8 mouse cellular contexts compared by ENCODE assay signal in the genomic region with DNA sequence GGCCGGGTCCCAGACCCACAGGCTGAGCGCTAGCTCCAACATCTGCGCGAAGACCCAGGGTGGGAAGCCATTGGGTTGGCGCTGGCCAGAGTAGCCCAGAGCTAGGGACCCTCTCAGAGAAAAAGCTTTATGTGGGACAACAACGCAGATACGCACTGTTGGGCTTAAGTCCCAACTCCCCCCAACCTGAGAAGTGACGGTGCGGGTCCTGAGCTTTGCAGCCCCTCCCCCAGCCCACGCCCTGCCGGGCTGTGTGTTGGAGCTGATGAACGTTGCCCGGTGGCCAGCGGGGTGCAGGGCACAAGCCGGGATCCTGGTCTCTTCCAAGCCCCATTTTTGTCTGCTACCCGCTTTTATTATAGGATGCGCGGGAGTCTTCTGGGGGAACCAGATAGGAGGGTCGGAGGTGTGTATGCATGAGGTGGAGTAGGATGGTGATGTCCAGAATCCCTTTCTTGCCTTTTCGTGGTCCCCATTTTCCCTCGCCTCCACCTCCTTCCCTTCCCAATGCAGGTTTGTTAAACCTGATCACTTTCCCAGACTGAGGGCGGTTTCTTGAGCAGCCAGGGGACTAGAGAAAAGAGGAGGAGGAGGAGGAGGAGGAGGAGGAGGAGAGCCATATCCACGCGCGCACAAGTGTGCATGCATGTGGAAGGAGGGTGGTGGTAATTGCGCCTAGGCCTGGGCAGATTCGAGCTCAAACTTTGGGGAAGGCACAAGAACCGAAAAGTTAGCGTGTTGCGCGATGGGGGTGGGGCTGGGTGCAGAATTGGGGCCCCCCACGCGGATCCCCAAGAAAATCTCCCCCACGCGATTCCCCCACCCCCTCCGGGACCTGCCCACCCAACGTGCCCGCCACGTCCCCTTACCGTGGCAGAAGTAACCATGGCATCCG. TPM values are rescaled to one million over a fixed set of nuclear protein-coding genes. Genes with fewer than 3 reads are reported as not detected.
DNase-seq lines count a peak whose midpoint lies in the region; ATAC-seq and TF ChIP-seq lines count a peak whose summit lies in the region.

No protein-coding gene starts in this region.

- ATAC-seq in hindbrain, embryonic 14.5 days (ENCODE audit: low FRiP score): peak; percentile 45; the same call in 1 of the 2 replicates
- ATAC-seq in midbrain, embryonic 11.5 days (ENCODE audit: low FRiP score): peak; percentile 14; the same call in 1 of the 2 replicates

- H3K27me3 ChIP-seq in kidney, adult 2 months (replicated peaks; ENCODE audit: control insufficient read depth, insufficient read depth, low read length): no peaks in the 10 kb centered on the region
- peaks cover 73% of the 10 kb centered on the region for H3K27me3 ChIP-seq in hindbrain, embryonic 14.5 days (ENCODE audit: control insufficient read depth, insufficient read depth, low read length)
- H3K27me3 ChIP-seq in midbrain, embryonic 11.5 days (ENCODE audit: control insufficient read depth, insufficient read depth, low read length): peaks cover 51% of the 10 kb centered on the region

- WGBS in kidney, adult 2 months: 3% methylated on average over 41 of the region's 41 CpGs
- WGBS in hindbrain, embryonic 14.5 days: under 1% methylated on average over 40 of the region's 41 CpGs
- WGBS in midbrain, embryonic 11.5 days: under 1% methylated on average over 41 of the region's 41 CpGs

- H3K4me2 ChIP-seq in hindbrain, embryonic 14.5 days (replicated peaks): peak overlapping the region; percentile 68
- H3K4me2 ChIP-seq in midbrain, embryonic 11.5 days: peak overlapping the region; percentile 74

- no peak for TF ChIP-seq CTCF in kidney, adult 2 months (conservative IDR thresholded peaks at IDR 0.05; ENCODE audit: insufficient read depth, insufficient read length, low read depth, low read length)

- peak overlapping the region; percentile 59 for H3K4me3 ChIP-seq in kidney, adult 2 months (ENCODE audit: insufficient read depth, low read depth, low read length)
- peak overlapping the region; percentile 33 for H3K4me3 ChIP-seq in hindbrain, embryonic 14.5 days (replicated peaks; ENCODE audit: low read length)
- H3K4me3 ChIP-seq in midbrain, embryonic 11.5 days (ENCODE audit: low read depth, low read length): peak overlapping the region; percentile 41

- H3K9me3 ChIP-seq in hindbrain, embryonic 14.5 days (ENCODE audit: control insufficient read depth, low read length): no peaks in the 10 kb centered on the region
- H3K9me3 ChIP-seq in midbrain, embryonic 11.5 days (ENCODE audit: control insufficient read depth, low read length): no peaks in the 10 kb centered on the region

- H3K27ac ChIP-seq in kidney, adult 2 months (ENCODE audit: insufficient read depth, low read depth, low read length): peak overlapping the region; percentile 57
- no peak overlapping the region for H3K27ac ChIP-seq in hindbrain, embryonic 14.5 days
- no peak overlapping the region for H3K27ac ChIP-seq in midbrain, embryonic 11.5 days (ENCODE audit: low read depth, low read length)

- DNase-seq in kidney, adult 2 months: no peak
- no peak for DNase-seq in kidney, adult 8-10 months
- DNase-seq in embryo, embryonic 9.5 days (ENCODE audit: extremely low spot score): peak; percentile 46
- no peak for DNase-seq in hindbrain, embryonic 14.5 days (ENCODE audit: low spot score)
- peak; percentile 96 for DNase-seq in midbrain, embryonic 11.5 days (ENCODE audit: low spot score, missing footprints)
- DNase-seq in urinary bladder, postnatal 36 days (ENCODE audit: low spot score in 2 of 2): no peak
- no peak for DNase-seq in frontal cortex, postnatal 14 days (ENCODE audit: low spot score in 2 of 2)
- no peak for DNase-seq in layer of hippocampus, adult 8-10 months (ENCODE audit: low spot score in 2 of 2)

- H3K9ac ChIP-seq in hindbrain, embryonic 14.5 days: 0 out of 2 replicates have a peak overlapping the region, but pooled peaks have one; percentile 13
- peak overlapping the region; percentile 44 for H3K9ac ChIP-seq in midbrain, embryonic 11.5 days (ENCODE audit: low read length)

- H3K36me3 ChIP-seq in kidney, adult 2 months (ENCODE audit: control insufficient read depth, insufficient read depth, low read length): no peaks in the 10 kb centered on the region
- H3K36me3 ChIP-seq in hindbrain, embryonic 14.5 days (replicated peaks; ENCODE audit: control insufficient read depth, insufficient read depth): no peaks in the 10 kb centered on the region
- H3K36me3 ChIP-seq in midbrain, embryonic 11.5 days (ENCODE audit: control insufficient read depth, insufficient read depth, low read length): no peaks in the 10 kb centered on the region

- peaks cover 5% of the 10 kb centered on the region; the same call in 1 of the 2 replicates for H3K4me1 ChIP-seq in kidney, adult 2 months (ENCODE audit: control insufficient read depth, insufficient read depth, low read length)
- peaks cover 43% of the 10 kb centered on the region for H3K4me1 ChIP-seq in hindbrain, embryonic 14.5 days (replicated peaks; ENCODE audit: control insufficient read depth, insufficient read depth, low read length)
- peaks cover 28% of the 10 kb centered on the region for H3K4me1 ChIP-seq in midbrain, embryonic 11.5 days (ENCODE audit: control insufficient read depth, insufficient read depth, low read length)

- no peak for TF ChIP-seq POLR2A in kidney, adult 2 months (IDR thresholded peaks at IDR 0.05; ENCODE audit: low read depth, low read length)

RNA-seq across cellular contexts. Expression of a gene that starts 2.6 kb away (rescaled TPM):
- 3.4 and 4.1 TPM in 2 replicates for polyA plus RNA-seq in kidney, adult 2 months (2012; rRNA removed)
- 3.0 and 3.4 TPM in 2 replicates for polyA plus RNA-seq in hindbrain, embryonic 14.5 days (2014; fragmentation: Nextera tagmentation; extraction: Ambion mirVana)
- 4.0 and 4.2 TPM in 2 replicates for polyA plus RNA-seq in midbrain, embryonic 11.5 days (2014; fragmentation: Nextera tagmentation; extraction: Ambion mirVana)
- 1 to 10 TPM; 9.1 to 10.0 (median 9.8) TPM for total RNA-seq in layer of hippocampus, adult 8-10 months (2022)

Comparison
In these comparisons a context has a peak if more than half of its experiments do, and no peak if none do; other contexts are left out.
1. DNase-seq: peak in embryo, embryonic 9.5 days (single experiment) and midbrain, embryonic 11.5 days (single experiment); none in kidney, adult 2 months (single experiment), kidney, adult 8-10 months (0 of 2), hindbrain, embryonic 14.5 days (single experiment), urinary bladder, postnatal 36 days (0 of 2), frontal cortex, postnatal 14 days (0 of 2) and layer of hippocampus, adult 8-10 months (0 of 2).
2. Peak in every context shown above with its lines, with median percentiles within 50 percentile points of each other: H3K4me3 ChIP-seq.